Mouse (Mus musculus): ENCODE results near the gene Arpc2.
A peak's percentile ranks its signal among the peaks of the same experiment; 100 is the strongest.

- no peak for TF ChIP-seq POLR2A (IDR thresholded peaks at IDR 0.05; ENCODE audit: control insufficient read depth in 1 of 2, insufficient read depth in 1 of 2, low read depth in 1 of 2, low read length in 2 of 2, poor library complexity in 1 of 2)
- TF ChIP-seq HCFC1 (IDR thresholded peaks at IDR 0.05; ENCODE audit: low read depth, low read length): peak; percentile 34; the same call in 1 of the 2 replicates
- no peak for TF ChIP-seq JUND (IDR thresholded peaks at IDR 0.05; ENCODE audit: low read depth, low read length)
- no peak for TF ChIP-seq SMC3 (IDR thresholded peaks at IDR 0.05; ENCODE audit: low read depth, low read length)
- TF ChIP-seq EP300 (IDR thresholded peaks at IDR 0.05; ENCODE audit: low read depth in 1 of 2, low read length in 2 of 2): peak; percentile 39 to 47; a peak in 2 of 4 replicates
- TF ChIP-seq CTCF (IDR thresholded peaks at IDR 0.05 in 2 of 3, conservative IDR thresholded peaks at IDR 0.05 in 1 of 3; ENCODE audit: control insufficient read depth in 1 of 3, insufficient read depth in 1 of 3, low read depth in 2 of 3, low read length in 3 of 3, poor library complexity in 1 of 3, severe bottlenecking in 1 of 3): no peak
- TF ChIP-seq NRF1 (IDR thresholded peaks at IDR 0.05; ENCODE audit: insufficient read depth, low read depth, low read length, poor library complexity, severe bottlenecking): no peak
- no peak for TF ChIP-seq E2F4 (IDR thresholded peaks at IDR 0.05; ENCODE audit: borderline replicate concordance, low read depth, low read length)
- TF ChIP-seq POLR2AphosphoS5 (IDR thresholded peaks at IDR 0.05; ENCODE audit: borderline replicate concordance, low read depth, low read length): no peak
- TF ChIP-seq TAL1 (IDR thresholded peaks at IDR 0.05; ENCODE audit: low read length): no peak
- TF ChIP-seq ETS1 (IDR thresholded peaks at IDR 0.05; ENCODE audit: low read depth, low read length): peak; percentile 81
- TF ChIP-seq GABPA (IDR thresholded peaks at IDR 0.05; ENCODE audit: low read depth, low read length): no peak
- TF ChIP-seq MAX (IDR thresholded peaks at IDR 0.05; ENCODE audit: low read length): no peak
Measured at GRCm38 (mm10) chr1:74239162-74239561, 3.3 kb downstream of the Arpc2 start.

Data from MEL (cell line).